Mouse (Mus musculus): ENCODE measurements around the gene Grm3.

- no peak for TF ChIP-seq CTCF (IDR thresholded peaks at IDR 0.05; ENCODE audit: insufficient read depth, low read length)
- TF ChIP-seq POLR2A (IDR thresholded peaks at IDR 0.05; ENCODE audit: borderline replicate concordance, extremely low read depth, low read depth, low read length) = no peak
Measured at GRCm38 (mm10) chr5:9690599-9691242, 34.2 kb downstream of the Grm3 start.
